In genomic region chr14:96630291-96630690, GRCm38 (mm10) we compare ENCODE assay signal across 13 mouse cellular contexts.
"Had no signal": no experiment of that assay in that cellular context is flagged by ENCODE, and none has a peak within 500 bp of the region (broad histone marks: within the 10 kb centered on the region; RNA-seq: fewer than 3 reads in every experiment).

No protein-coding gene starts in this region.

- DNase-seq: gastrocnemius, adult 2 months; gastrocnemius, postnatal 10 days; gastrocnemius, postnatal 25 days; heart, adult 18-20 months; heart, postnatal 14 days; heart, postnatal 36 days; kidney, adult 18-20 months; kidney, adult 8-10 months; kidney, postnatal 10 days; kidney, postnatal 25 days; kidney, postnatal 4 days; liver; liver, embryonic 13.5 days had no signal
